Mouse (Mus musculus) heart, embryonic 16.5 days (tissue): ENCODE measurements around the gene Ugcg. TPM values are rescaled to one million over a fixed set of nuclear protein-coding genes. Genes with fewer than 3 reads are reported as not detected.

Experiments
- ATAC-seq: fragments of 200-750 bp; cut with Nextera tagmentation; replicated peaks from 2 replicates; pipeline ENCODE4 v1.8.0; 2017; ENCODE audit warnings: moderate number of reproducible peaks; ENCODE audit not compliant: insufficient read depth, low FRiP score; ENCODE audit errors: extremely low read depth
- H3K27ac ChIP-seq: fragments of 300-500 bp; sonication (generic); 2 replicates; pipeline ENCODE4 v1.5.1; 2014; ENCODE audit warnings: mild to moderate bottlenecking, low read length, control low read depth, moderate library complexity
- H3K27me3 ChIP-seq: fragments of 300-500 bp; sonication (generic); 2 replicates; pipeline ENCODE4 v1.6.1; 2014; ENCODE audit warnings: low read length, mixed read lengths; ENCODE audit not compliant: control insufficient read depth, insufficient read depth
- H3K36me3 ChIP-seq: fragments of 300-500 bp; sonication (generic); 2 replicates; pipeline ENCODE4 v1.6.1; 2014; ENCODE audit not compliant: control insufficient read depth, insufficient read depth
- H3K4me1 ChIP-seq: fragments of 300-500 bp; sonication (generic); 2 replicates; pipeline ENCODE4 v1.6.1; 2014; ENCODE audit warnings: low read length, mixed read lengths; ENCODE audit not compliant: control insufficient read depth, insufficient read depth
- H3K4me2 ChIP-seq: fragments of 300-500 bp; sonication (generic); 2 replicates; pipeline ENCODE4 v1.6.1; 2014; ENCODE audit warnings: low read depth, mild to moderate bottlenecking, control low read depth, low read length
- H3K4me3 ChIP-seq: fragments of 300-500 bp; sonication (generic); 2 replicates; pipeline ENCODE4 v1.5.1; 2014; ENCODE audit warnings: mild to moderate bottlenecking, control low read depth, low read length
- H3K9ac ChIP-seq: fragments of 300-500 bp; sonication (generic); 2 replicates; pipeline ENCODE4 v1.6.1; 2014; ENCODE audit warnings: low read length, control low read depth
- H3K9me3 ChIP-seq: fragments of 300-500 bp; sonication (generic); replicated peaks from 2 replicates; pipeline ENCODE4 v1.6.1; 2016; ENCODE audit warnings: low read length; ENCODE audit not compliant: control insufficient read depth
- WGBS: fragments of 180-500 bp; shearing (Covaris S2); extraction: QIAGEN DNeasy Blood & Tissue Kit; methylation state at CpG from one replicate; pipeline ENCODE4 v1.1.7; 2014; 5-methylcytosine and 5-hydroxymethylcytosine counted together
- polyA plus RNA-seq: library from polyadenylated mRNA; unstranded; fragments of >200 nt; fragmentation: Nextera tagmentation; extraction: Ambion mirVana; gene quantifications from 2 replicates; pipeline ENCODE4 v1.2.1, GENCODE M21; 2015

Ugcg gene
- polyA plus RNA-seq, 1 experiment from 2014 or later: 8.0 TPM

DNA sequence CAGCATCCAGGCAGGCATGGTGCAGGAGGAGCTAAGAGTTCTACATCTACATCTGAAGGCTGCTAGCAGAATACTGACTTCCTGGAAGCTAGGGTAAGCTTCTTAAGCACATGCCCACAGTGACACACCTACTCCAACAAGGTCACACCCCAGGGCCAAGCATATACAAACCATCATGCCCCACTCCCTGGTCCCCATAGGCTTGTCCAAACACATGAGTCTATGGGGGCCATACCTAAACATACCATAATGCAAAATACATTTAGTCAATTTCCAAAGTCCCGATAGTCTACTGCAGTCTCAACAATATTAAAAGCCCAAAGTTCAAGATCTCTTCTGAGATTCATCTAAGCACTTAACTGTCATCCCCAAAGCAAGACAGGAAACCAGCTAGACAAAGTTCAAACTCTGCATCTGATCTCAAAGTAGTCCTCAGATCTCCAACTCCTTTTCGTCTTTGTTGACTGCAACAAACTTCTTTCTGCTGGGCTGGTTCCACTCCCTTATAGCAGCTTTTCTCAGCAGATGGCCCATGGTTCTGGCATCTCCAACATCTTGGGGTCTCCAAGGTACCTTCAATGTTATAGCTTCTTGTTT, 21.7 kb upstream of the Ugcg start:
- 89% methylated on average over 2 of the region's 2 CpGs for WGBS
- H3K27me3 ChIP-seq: no peaks in the 10 kb centered on the region
- H3K36me3 ChIP-seq: no peaks in the 10 kb centered on the region
- no peak overlapping the region for H3K4me2 ChIP-seq
- ATAC-seq: no peak
- no peak overlapping the region for H3K4me3 ChIP-seq
- H3K9me3 ChIP-seq: no peaks in the 10 kb centered on the region
- H3K9ac ChIP-seq: no peak overlapping the region
- H3K27ac ChIP-seq: no peak overlapping the region
- H3K4me1 ChIP-seq: no peaks in the 10 kb centered on the region

DNA sequence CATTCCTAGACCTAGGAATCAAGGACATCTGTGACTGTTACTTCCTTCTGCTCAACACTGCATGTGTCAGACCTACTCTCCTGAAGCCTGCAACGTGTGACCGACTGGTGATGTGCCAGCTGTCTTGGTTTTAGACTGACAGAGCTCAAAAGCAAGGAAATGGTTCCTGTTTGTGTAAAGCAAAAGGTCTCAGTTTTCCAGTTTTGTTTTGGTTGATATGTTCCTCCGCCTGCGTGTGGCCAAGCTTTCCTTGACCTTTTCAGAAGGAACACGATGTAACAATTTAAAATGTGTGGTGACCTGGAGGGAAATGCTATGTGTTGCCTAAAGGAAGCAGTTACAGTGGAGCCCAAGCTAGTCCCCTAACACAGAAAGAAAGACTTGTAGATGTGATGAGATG, 19.1 kb upstream of the Ugcg start:
- 70% methylated on average over 5 of the region's 5 CpGs for WGBS
- Histone ChIP-seq H3K4me1 (peaks cover 12% of the 10 kb centered on the region), H3K27me3 (no peaks in the 10 kb centered on the region), H3K4me2 (no peak overlapping the region), H3K9me3 (no peaks in the 10 kb centered on the region), H3K9ac (no peak overlapping the region), H3K36me3 (no peaks in the 10 kb centered on the region), H3K27ac (no peak overlapping the region), H3K4me3 (no peak overlapping the region)
- no peak for ATAC-seq

DNA sequence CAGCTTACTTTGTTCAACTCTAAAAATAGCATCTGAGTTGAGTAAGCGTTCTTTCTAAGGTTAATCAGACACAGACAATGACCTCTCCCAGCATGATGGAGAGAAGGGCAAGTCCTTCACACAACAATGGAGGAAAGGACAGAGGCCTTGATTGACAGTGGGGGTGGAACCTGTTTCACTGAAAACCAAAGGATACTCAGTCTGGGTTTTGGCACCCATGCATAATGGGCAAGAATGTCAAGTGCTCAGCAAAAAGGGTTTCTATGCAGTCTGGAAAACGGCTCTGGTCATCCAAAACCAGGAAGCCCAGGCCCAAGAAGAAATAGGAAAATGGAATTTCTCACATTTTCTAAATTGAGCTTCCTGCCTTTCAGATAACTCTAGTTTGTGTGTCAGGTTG, 16.4 kb upstream of the Ugcg start:
- WGBS: 32% methylated on average over 2 of the region's 2 CpGs
- no peaks in the 10 kb centered on the region for H3K27me3 ChIP-seq
- peaks cover 14% of the 10 kb centered on the region for H3K4me1 ChIP-seq
- ATAC-seq: no peak
- H3K9me3 ChIP-seq: no peaks in the 10 kb centered on the region
- H3K4me3 ChIP-seq: no peak overlapping the region
- H3K4me2 ChIP-seq: no peak overlapping the region
- no peak overlapping the region for H3K9ac ChIP-seq
- no peaks in the 10 kb centered on the region for H3K36me3 ChIP-seq
- no peak overlapping the region for H3K27ac ChIP-seq

DNA sequence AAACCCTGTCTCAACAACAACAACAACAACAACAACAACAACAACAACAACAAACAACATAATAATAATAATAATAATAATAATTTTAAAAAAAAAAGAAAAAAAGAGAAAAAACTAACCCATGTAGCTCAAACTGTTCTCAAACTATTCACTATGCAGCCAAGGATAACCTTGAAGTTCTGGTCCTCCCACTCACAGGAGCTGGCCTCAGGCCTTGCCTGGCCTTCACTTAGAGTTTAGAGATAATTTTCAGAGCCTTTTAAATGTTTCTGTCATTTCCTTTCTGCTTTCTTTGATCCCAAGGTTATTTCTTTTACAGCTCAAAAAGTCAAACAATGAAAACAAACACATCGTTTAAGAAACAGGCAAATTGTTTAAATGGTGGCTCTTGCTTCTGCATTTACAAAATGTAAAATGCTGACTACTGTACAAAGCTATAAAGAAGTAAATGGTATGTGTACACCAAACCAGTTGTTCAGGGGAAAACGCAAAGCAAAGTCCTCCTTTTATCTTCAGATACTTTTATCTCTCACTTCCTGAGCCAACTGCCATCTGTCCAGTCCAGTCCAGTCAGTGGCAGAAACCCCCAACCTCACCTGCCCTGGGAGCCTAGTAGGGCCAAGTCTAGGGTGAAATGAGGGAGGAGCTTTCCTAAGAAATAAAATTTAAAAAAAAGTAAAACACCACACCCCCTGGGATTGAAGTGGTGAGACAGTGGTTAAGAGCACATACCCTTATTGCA, 15.7 kb upstream of the Ugcg start:
- ATAC-seq: no peak
- 47% methylated on average over 2 of the region's 2 CpGs for WGBS

DNA sequence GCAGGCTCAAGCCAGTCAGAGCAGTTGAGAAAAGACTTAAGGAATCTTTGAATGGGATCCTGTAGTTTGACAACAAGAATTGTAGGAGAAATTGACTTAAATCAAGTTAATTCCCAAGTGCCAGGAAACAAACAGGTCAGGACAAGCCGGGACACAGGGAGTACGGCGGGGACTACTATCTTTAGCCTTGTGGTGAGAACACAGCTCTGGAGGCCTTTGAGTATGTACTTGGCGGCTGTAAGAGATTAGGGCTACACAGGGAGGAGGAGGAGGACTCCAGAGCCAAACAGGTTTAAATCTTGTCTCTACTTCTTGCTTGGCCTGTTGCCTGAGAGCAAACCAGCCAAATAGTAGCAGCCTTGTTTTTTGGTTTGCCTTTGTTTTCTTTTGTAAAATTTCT, 14.1 kb upstream of the Ugcg start:
- 14% methylated on average over 4 of the region's 4 CpGs for WGBS
- H3K4me3 ChIP-seq: no peak overlapping the region
- peak; percentile 83 for ATAC-seq
- no peaks in the 10 kb centered on the region for H3K27me3 ChIP-seq
- peak overlapping the region; percentile 2; the same call in 1 of the 2 replicates for H3K27ac ChIP-seq
- H3K9ac ChIP-seq: no peak overlapping the region
- no peaks in the 10 kb centered on the region for H3K9me3 ChIP-seq
- peaks cover 14% of the 10 kb centered on the region for H3K4me1 ChIP-seq
- H3K4me2 ChIP-seq: no peak overlapping the region
- no peaks in the 10 kb centered on the region for H3K36me3 ChIP-seq

More for the DNA sequence above, 15.7 kb upstream of the Ugcg start:
- no peaks in the 10 kb centered on the region for H3K36me3 ChIP-seq
- H3K9me3 ChIP-seq: no peaks in the 10 kb centered on the region
- H3K4me2 ChIP-seq: no peak overlapping the region
- peaks cover 14% of the 10 kb centered on the region for H3K4me1 ChIP-seq
- no peak overlapping the region for H3K4me3 ChIP-seq
- H3K27ac ChIP-seq: no peak overlapping the region
- H3K9ac ChIP-seq: no peak overlapping the region
- no peaks in the 10 kb centered on the region for H3K27me3 ChIP-seq

DNA sequence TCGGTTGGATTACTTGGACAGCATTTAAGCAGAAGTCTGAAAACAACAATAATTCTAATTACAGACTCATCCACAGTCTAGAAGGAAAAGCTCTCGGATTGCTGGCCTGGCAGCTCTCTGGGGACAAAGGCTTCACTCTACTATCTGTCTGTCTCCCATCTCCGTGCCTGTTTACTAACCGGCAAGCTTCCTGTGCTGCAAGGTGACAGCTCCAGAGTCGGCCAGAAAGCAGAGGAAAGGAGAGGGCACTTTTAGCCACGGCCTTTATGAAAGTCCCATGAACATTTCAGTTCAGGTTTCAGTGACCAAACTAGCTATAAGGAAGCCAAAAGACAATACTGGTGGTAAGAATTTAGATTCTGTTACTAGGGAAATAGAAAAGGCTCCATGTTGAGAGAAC, 13.1 kb upstream of the Ugcg start:
- H3K36me3 ChIP-seq: no peaks in the 10 kb centered on the region
- H3K4me1 ChIP-seq: peaks cover 14% of the 10 kb centered on the region
- no peak overlapping the region for H3K27ac ChIP-seq
- H3K4me3 ChIP-seq: no peak overlapping the region
- WGBS: 42% methylated on average over 6 of the region's 6 CpGs
- H3K27me3 ChIP-seq: no peaks in the 10 kb centered on the region
- H3K9ac ChIP-seq: no peak overlapping the region
- no peak for ATAC-seq
- no peak overlapping the region for H3K4me2 ChIP-seq
- no peaks in the 10 kb centered on the region for H3K9me3 ChIP-seq

DNA sequence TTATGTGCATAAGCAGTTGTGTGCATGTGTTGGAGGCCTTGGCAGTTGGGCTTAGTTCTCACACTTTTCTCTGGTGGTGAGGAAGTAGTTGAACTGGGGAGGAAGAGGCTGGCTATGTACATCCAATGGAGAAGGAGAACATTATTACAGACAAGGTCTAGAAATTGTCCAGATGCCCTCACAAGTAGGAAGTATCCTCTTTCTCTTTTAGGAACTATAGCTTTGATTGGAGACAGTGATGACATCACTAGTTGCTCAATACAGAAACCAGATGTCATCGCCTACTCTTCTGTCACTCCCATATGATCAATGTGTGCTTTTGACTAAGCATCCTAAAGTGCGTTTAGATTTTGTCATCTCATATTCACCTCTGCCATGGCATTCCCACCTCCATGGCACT, 11.5 kb upstream of the Ugcg start:
- no peak for ATAC-seq
- Histone ChIP-seq H3K4me1 (peaks cover 13% of the 10 kb centered on the region), H3K4me2 (no peak overlapping the region), H3K9me3 (no peaks in the 10 kb centered on the region), H3K4me3 (no peak overlapping the region), H3K27ac (no peak overlapping the region), H3K27me3 (no peaks in the 10 kb centered on the region), H3K9ac (no peak overlapping the region), H3K36me3 (no peaks in the 10 kb centered on the region)
- 73% methylated on average over 2 of the region's 2 CpGs for WGBS

DNA sequence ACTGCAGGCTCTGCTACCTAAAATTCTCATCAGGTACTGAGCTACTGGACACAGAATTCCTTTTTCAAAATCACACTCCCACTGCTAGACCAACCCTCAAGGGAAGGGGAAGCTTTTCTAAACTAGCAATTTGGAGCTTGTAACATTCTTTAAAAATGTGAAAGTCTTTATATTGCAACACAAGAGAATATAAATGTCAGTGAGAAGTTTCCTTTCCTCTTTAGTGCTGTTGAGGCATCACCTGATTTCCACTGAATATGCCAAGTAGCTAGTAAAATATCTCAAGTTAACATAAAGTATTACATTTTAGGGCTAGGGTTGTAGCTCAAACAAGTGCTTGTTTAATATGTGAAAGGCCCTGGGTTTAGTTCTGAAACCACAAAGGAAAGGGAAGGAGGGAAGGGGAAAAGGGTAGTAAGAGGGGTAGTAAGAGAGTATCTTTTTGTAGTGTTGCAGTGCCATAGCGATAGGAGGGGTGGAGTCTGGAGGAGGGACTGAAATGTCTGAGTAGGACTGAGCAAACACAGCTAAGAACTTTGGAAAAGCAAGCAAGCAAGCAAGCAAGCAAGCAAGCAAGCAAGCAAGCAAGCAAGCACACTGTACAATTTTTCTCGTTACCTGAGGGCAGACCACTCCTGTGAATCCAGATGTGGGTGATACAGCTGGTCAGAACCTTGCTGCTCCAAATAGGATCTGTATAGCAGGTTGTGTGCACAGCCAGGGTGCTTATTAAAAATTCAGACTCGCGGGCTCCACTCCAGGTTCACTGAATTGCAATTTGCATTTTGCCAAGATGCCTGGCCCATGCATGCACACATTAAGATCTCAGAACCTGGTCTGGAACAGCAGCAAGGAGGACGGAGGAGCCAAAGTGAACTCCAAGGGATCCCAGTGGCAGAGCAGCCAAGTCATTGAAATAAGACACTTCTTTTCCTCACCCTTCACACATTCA, 7.5 kb upstream of the Ugcg start:
- Histone ChIP-seq H3K4me2 (no peak overlapping the region), H3K27me3 (no peaks in the 10 kb centered on the region), H3K4me3 (no peak overlapping the region), H3K9ac (no peak overlapping the region), H3K4me1 (no peaks in the 10 kb centered on the region), H3K36me3 (no peaks in the 10 kb centered on the region), H3K9me3 (no peaks in the 10 kb centered on the region), H3K27ac (no peak overlapping the region)
- ATAC-seq: no peak
- 60% methylated on average over 5 of the region's 5 CpGs for WGBS

DNA sequence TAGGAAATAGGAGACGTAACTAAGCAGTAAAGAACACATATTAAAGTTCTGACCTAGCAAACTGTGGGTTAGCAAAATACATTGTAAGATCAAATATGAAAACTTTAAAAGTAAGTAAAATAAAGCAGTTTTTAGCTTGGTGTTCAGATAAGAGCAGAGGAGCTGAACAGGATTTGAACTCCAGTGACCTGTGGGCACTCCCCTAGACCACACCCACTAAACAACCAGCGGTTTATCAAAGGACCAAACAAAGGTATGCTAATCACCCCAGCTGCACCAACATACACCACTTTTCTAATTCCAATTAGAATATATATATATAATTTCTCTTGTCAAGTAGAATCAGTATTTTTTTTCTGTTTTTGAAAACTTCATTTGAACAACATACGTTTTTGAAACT, 3.4 kb upstream of the Ugcg start:
- no peaks in the 10 kb centered on the region for H3K36me3 ChIP-seq
- 69% methylated on average over 3 of the region's 3 CpGs for WGBS
- H3K9ac ChIP-seq: no peak overlapping the region
- H3K4me3 ChIP-seq: no peak overlapping the region
- H3K4me2 ChIP-seq: no peak overlapping the region
- H3K4me1 ChIP-seq: no peaks in the 10 kb centered on the region
- H3K9me3 ChIP-seq: no peaks in the 10 kb centered on the region
- ATAC-seq: no peak
- H3K27me3 ChIP-seq: no peaks in the 10 kb centered on the region
- H3K27ac ChIP-seq: no peak overlapping the region
